Mouse (Mus musculus) MEL (cell line): Measurements from ENCODE around the gene Nfatc2ip. TPM values are rescaled to one million over a fixed set of nuclear protein-coding genes. Genes with fewer than 3 reads are reported as not detected.

Source experiments
- DNase-seq: peaks from one replicate; pipeline ENCODE4 v3.0.0; 2011; ENCODE audit warnings: low read depth, low spot score
- H3K27ac ChIP-seq: 2 replicates; pipeline ENCODE4 v1.5.1; 2012; ENCODE audit warnings: low read depth, mild to moderate bottlenecking, control low read depth, low read length, moderate library complexity; ENCODE audit not compliant: control insufficient read depth
- H3K27me3 ChIP-seq, 2 experiments: fragments of 150-350 bp in 1 of 2; sonication (generic) in 1 of 2; 2 replicates each; pipeline ENCODE4 v1.6.1; 2012; ENCODE audit warnings: low read length in 2 of 2, mild to moderate bottlenecking in 2 of 2, improper control_type of control experiment in 1 of 2, moderate library complexity in 1 of 2; ENCODE audit not compliant: insufficient read depth in 2 of 2, control insufficient read depth in 1 of 2
- H3K36me3 ChIP-seq, 2 experiments: 2 replicates each; pipeline ENCODE4 v1.6.1; 2012 to 2014; ENCODE audit warnings: low read length in 2 of 2, improper control_type of control experiment in 1 of 2, inconsistent platforms in 1 of 2, mild to moderate bottlenecking in 1 of 2; ENCODE audit not compliant: insufficient read depth in 2 of 2, control insufficient read depth in 1 of 2
- H3K4me1 ChIP-seq, 2 experiments: fragments of 150-350 bp in 1 of 2; sonication (generic) in 1 of 2; 2 replicates each; pipeline ENCODE4 v1.6.1; 2012; ENCODE audit warnings: low read length in 2 of 2, improper control_type of control experiment in 1 of 2, mild to moderate bottlenecking in 1 of 2; ENCODE audit not compliant: insufficient read depth in 2 of 2, control insufficient read depth in 1 of 2
- H3K4me3 ChIP-seq, 2 experiments: fragments of 150-350 bp in 1 of 2; sonication (generic) in 1 of 2; 2 replicates each; pipeline ENCODE4 v1.5.1; 2012; ENCODE audit warnings: low read depth in 2 of 2, low read length in 2 of 2, mild to moderate bottlenecking in 2 of 2, moderate library complexity in 2 of 2, control low read depth in 1 of 2, improper control_type of control experiment in 1 of 2; ENCODE audit not compliant: control insufficient read depth in 1 of 2, insufficient read depth in 1 of 2
- H3K79me2 ChIP-seq: 2 replicates; pipeline ENCODE4 v1.6.1; 2012; ENCODE audit warnings: mild to moderate bottlenecking, low read length, moderate library complexity; ENCODE audit not compliant: control insufficient read depth, poor library complexity, insufficient read depth
- H3K9ac ChIP-seq: 2 replicates; pipeline ENCODE4 v1.6.1; 2012; ENCODE audit warnings: low read depth, mild to moderate bottlenecking, control low read depth, low read length, moderate library complexity; ENCODE audit not compliant: control insufficient read depth, poor library complexity, severe bottlenecking
- H3K9me3 ChIP-seq: fragments of 150-350 bp; sonication (generic); replicated peaks from 2 replicates; pipeline ENCODE4 v1.6.1; 2012; ENCODE audit warnings: mild to moderate bottlenecking, low read length, improper control_type of control experiment, moderate library complexity; ENCODE audit not compliant: insufficient read depth
- BHLHE40 ChIP-seq: IDR thresholded peaks from 2 replicates; pipeline ENCODE4 v1.6.1; 2012; ENCODE audit warnings: low read depth, mild to moderate bottlenecking, inconsistent platforms, low read length, improper control_type of control experiment, borderline replicate concordance
- CTCF ChIP-seq, 3 experiments: IDR thresholded peaks in 2 of 3; conservative IDR thresholded peaks in 1 of 3; 2 replicates each; pipeline ENCODE4 v1.5.1; 2011 to 2012; ENCODE audit warnings: low read length in 3 of 3, low read depth in 2 of 3, mild to moderate bottlenecking in 2 of 3, improper control_type of control experiment in 1 of 3, inconsistent platforms in 1 of 3, mixed read lengths in 1 of 3, moderate library complexity in 1 of 3; ENCODE audit not compliant: control insufficient read depth in 1 of 3, insufficient read depth in 1 of 3, poor library complexity in 1 of 3, severe bottlenecking in 1 of 3
- EP300 ChIP-seq, 2 experiments: IDR thresholded peaks; 2 replicates each; pipeline ENCODE4 v1.6.1; 2011; ENCODE audit warnings: improper control_type of control experiment in 2 of 2, low read length in 2 of 2, low read depth in 1 of 2, mild to moderate bottlenecking in 1 of 2
- ETS1 ChIP-seq: IDR thresholded peaks from 2 replicates; pipeline ENCODE4 v1.6.1; 2012; ENCODE audit warnings: low read depth, mild to moderate bottlenecking, inconsistent platforms, low read length, improper control_type of control experiment, moderate library complexity
- GABPA ChIP-seq: IDR thresholded peaks from 2 replicates; pipeline ENCODE4 v1.6.1; 2012; ENCODE audit warnings: low read depth, mild to moderate bottlenecking, inconsistent platforms, low read length, improper control_type of control experiment, moderate library complexity
- GATA1 ChIP-seq: IDR thresholded peaks from 2 replicates; pipeline ENCODE4 v1.6.1; 2011; ENCODE audit warnings: low read depth, low read length, improper control_type of control experiment
- MAFK ChIP-seq: IDR thresholded peaks from 2 replicates; pipeline ENCODE4 v1.6.1; 2011; ENCODE audit warnings: low read depth, mild to moderate bottlenecking, low read length, improper control_type of control experiment, borderline replicate concordance
- MAZ ChIP-seq: IDR thresholded peaks from 2 replicates; pipeline ENCODE4 v1.6.1; 2012; ENCODE audit warnings: low read depth, mild to moderate bottlenecking, inconsistent platforms, low read length, improper control_type of control experiment
- MEF2A ChIP-seq: IDR thresholded peaks from 2 replicates; pipeline ENCODE4 v1.6.1; 2014; ENCODE audit warnings: low read depth, mild to moderate bottlenecking, inconsistent platforms, low read length, improper control_type of control experiment; ENCODE audit not compliant: poor library complexity, insufficient replicate concordance, severe bottlenecking; ENCODE audit errors: extremely low read depth
- MYC ChIP-seq: IDR thresholded peaks from 2 replicates; pipeline ENCODE4 v1.6.1; 2011; ENCODE audit warnings: low read depth, mild to moderate bottlenecking, low read length, improper control_type of control experiment, moderate library complexity
- NELFE ChIP-seq: IDR thresholded peaks from 2 replicates; pipeline ENCODE4 v1.6.1; 2011; ENCODE audit warnings: low read depth, low read length, improper control_type of control experiment
- POLR2A ChIP-seq, 2 experiments: IDR thresholded peaks; 2 replicates each; pipeline ENCODE4 v1.6.1; 2011 to 2012; ENCODE audit warnings: low read length in 2 of 2, mild to moderate bottlenecking in 2 of 2, control low read depth in 1 of 2, improper control_type of control experiment in 1 of 2, low read depth in 1 of 2, moderate library complexity in 1 of 2; ENCODE audit not compliant: control insufficient read depth in 1 of 2, insufficient read depth in 1 of 2, poor library complexity in 1 of 2
- POLR2AphosphoS5 ChIP-seq: IDR thresholded peaks from 2 replicates; pipeline ENCODE4 v1.6.1; 2012; ENCODE audit warnings: low read depth, borderline replicate concordance, mild to moderate bottlenecking, inconsistent platforms, low read length, moderate library complexity, mixed read lengths
- RAD21 ChIP-seq: IDR thresholded peaks from 2 replicates; pipeline ENCODE4 v1.6.1; 2011; ENCODE audit warnings: mild to moderate bottlenecking, low read depth, low read length, improper control_type of control experiment
- RCOR1 ChIP-seq: IDR thresholded peaks from 2 replicates; pipeline ENCODE4 v1.6.1; 2012; ENCODE audit warnings: low read depth, mild to moderate bottlenecking, inconsistent platforms, low read length, improper control_type of control experiment
- SIN3A ChIP-seq: IDR thresholded peaks from 2 replicates; pipeline ENCODE4 v1.6.1; 2012; ENCODE audit warnings: low read length, improper control_type of control experiment, inconsistent platforms
- SMC3 ChIP-seq: IDR thresholded peaks from 2 replicates; pipeline ENCODE4 v1.6.1; 2011; ENCODE audit warnings: low read depth, low read length, improper control_type of control experiment
- TBP ChIP-seq: IDR thresholded peaks from 2 replicates; pipeline ENCODE4 v1.8.0; 2011; ENCODE audit warnings: low read depth, low read length, improper control_type of control experiment
- TCF12 ChIP-seq: IDR thresholded peaks from 2 replicates; pipeline ENCODE4 v1.6.1; 2014; ENCODE audit warnings: low read depth, mild to moderate bottlenecking, inconsistent platforms, low read length, improper control_type of control experiment, moderate library complexity
- ZC3H11A ChIP-seq: IDR thresholded peaks from 2 replicates; pipeline ENCODE4 v1.6.1; 2012; ENCODE audit warnings: low read depth, mild to moderate bottlenecking, inconsistent platforms, low read length, improper control_type of control experiment
- ZKSCAN1 ChIP-seq: IDR thresholded peaks from 2 replicates; pipeline ENCODE4 v1.6.1; 2012; ENCODE audit warnings: low read depth, mild to moderate bottlenecking, inconsistent platforms, low read length, improper control_type of control experiment, moderate library complexity
- polyA plus RNA-seq, 2 experiments: library from polyadenylated mRNA; stranded (reverse) in 1 of 2; unstranded in 1 of 2; fragments of >175 nt in 1 of 2; fragments of >200 nt in 1 of 2; gene quantifications; 2 replicates each; pipeline versions ENCODE4 v1.2.1 to v1.2.4; 2012; ENCODE audit warnings: low replicate concordance in 2 of 2, low read depth in 1 of 2; ENCODE audit not compliant: insufficient read length in 2 of 2, insufficient read depth in 1 of 2, missing spikeins in 1 of 2
- total RNA-seq: library from RNA; depleted of rRNA; stranded (reverse); fragments of 300-350 nt; gene quantifications from 2 replicates; pipeline ENCODE4 v1.2.3, GENCODE M21; 2012

Gene Nfatc2ip
- total and polyA plus RNA-seq, 3 experiments = 7.9 to 13.0 TPM; not detected in 1

- Histone ChIP-seq H3K79me2 (no peaks in the 10 kb centered on the region), H3K36me3 (no peaks in the 10 kb centered on the region), H3K4me3 (no peak overlapping the region), H3K4me1 (no peaks in the 10 kb centered on the region), H3K27me3 (no peaks in the 10 kb centered on the region), H3K9ac (no peak overlapping the region), H3K27ac (no peak overlapping the region), H3K9me3 (no peaks in the 10 kb centered on the region)
- TF ChIP-seq MAZ (no peak), ZC3H11A (no peak), TBP (no peak), EP300 (IDR thresholded peaks at IDR 0.05; ENCODE audit: low read depth in 1 of 2, low read length in 2 of 2) (no peak), POLR2A (IDR thresholded peaks at IDR 0.05; ENCODE audit: control insufficient read depth in 1 of 2, insufficient read depth in 1 of 2, low read depth in 1 of 2, low read length in 2 of 2, poor library complexity in 1 of 2) (no peak)
- no peak for DNase-seq
These were observed 48.0 kb upstream of the Nfatc2ip start for GRCm38 (mm10) chr7:126444536-126444935.

GRCm38 (mm10) chr7:126443997-126444396, 47.5 kb upstream of the Nfatc2ip start:
- Histone ChIP-seq H3K4me1 (no peaks in the 10 kb centered on the region), H3K27ac (no peak overlapping the region), H3K36me3 (no peaks in the 10 kb centered on the region)

GRCm38 (mm10) chr7:126440134-126440533, 43.6 kb upstream of the Nfatc2ip start:
- DNase-seq = no peak
- no peaks in the 10 kb centered on the region for H3K9me3 ChIP-seq
- H3K9ac ChIP-seq = no peak overlapping the region
- H3K27me3 ChIP-seq = no peaks in the 10 kb centered on the region
- H3K36me3 ChIP-seq = no peaks in the 10 kb centered on the region
- no peaks in the 10 kb centered on the region for H3K4me1 ChIP-seq
- H3K79me2 ChIP-seq = no peaks in the 10 kb centered on the region
- H3K27ac ChIP-seq = no peak overlapping the region
- TF ChIP-seq BHLHE40 (no peak), TBP (no peak)
- no peak overlapping the region for H3K4me3 ChIP-seq

More at GRCm38 (mm10) chr7:126443997-126444396, 47.5 kb upstream of the Nfatc2ip start:
- Histone ChIP-seq H3K79me2 (no peaks in the 10 kb centered on the region), H3K9ac (no peak overlapping the region), H3K4me3 (no peak overlapping the region), H3K27me3 (no peaks in the 10 kb centered on the region), H3K9me3 (no peaks in the 10 kb centered on the region)
- no peak for TF ChIP-seq TCF12
- no peak for DNase-seq

DNA sequence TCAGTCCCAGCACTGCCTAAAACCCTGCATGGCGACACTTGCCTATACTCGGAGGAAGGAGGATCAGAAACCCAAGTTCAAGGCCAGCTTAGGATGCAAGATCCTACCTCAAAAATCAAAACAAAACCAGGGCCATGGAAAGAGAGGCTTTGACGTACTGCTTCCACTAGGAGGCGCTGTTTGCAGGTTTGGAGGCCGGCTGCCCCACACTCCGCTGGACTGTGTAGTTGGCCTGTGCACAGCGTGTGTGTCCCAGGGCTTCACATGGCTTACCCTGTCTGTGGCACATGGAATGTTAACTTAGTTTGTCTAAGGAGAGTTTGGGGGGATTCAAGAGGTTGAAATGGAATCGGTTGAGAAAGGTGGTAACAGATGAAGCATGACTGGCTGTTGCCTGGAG, 40.3 kb upstream of the Nfatc2ip start:
- H3K79me2 ChIP-seq = no peaks in the 10 kb centered on the region
- H3K4me3 ChIP-seq = no peak overlapping the region
- H3K9ac ChIP-seq = no peak overlapping the region
- no peaks in the 10 kb centered on the region for H3K9me3 ChIP-seq
- no peaks in the 10 kb centered on the region for H3K4me1 ChIP-seq
- TF ChIP-seq MYC (no peak), RCOR1 (no peak), SMC3 (peak; percentile 83), CTCF (IDR thresholded peaks at IDR 0.05 in 2 of 3, conservative IDR thresholded peaks at IDR 0.05 in 1 of 3; ENCODE audit: control insufficient read depth in 1 of 3, insufficient read depth in 1 of 3, low read depth in 2 of 3, low read length in 3 of 3, poor library complexity in 1 of 3, severe bottlenecking in 1 of 3) (peak; percentile 88 to 98 (median 94)), NELFE (no peak), GATA1 (no peak), POLR2A (IDR thresholded peaks at IDR 0.05; ENCODE audit: control insufficient read depth in 1 of 2, insufficient read depth in 1 of 2, low read depth in 1 of 2, low read length in 2 of 2, poor library complexity in 1 of 2) (no peak), GABPA (no peak), POLR2AphosphoS5 (no peak), MEF2A (no peak), ETS1 (no peak), ZC3H11A (peak; percentile 59), TBP (no peak), ZKSCAN1 (no peak), MAFK (no peak), RAD21 (peak; percentile 68), SIN3A (no peak)
- no peaks in the 10 kb centered on the region for H3K36me3 ChIP-seq
- DNase-seq = peak; percentile 71
- H3K27ac ChIP-seq = no peak overlapping the region
- H3K27me3 ChIP-seq = no peaks in the 10 kb centered on the region
